Comparison of ENCODE assay signal across 32 mouse cellular contexts in genomic region chr8:80463450-80463917, GRCm38 (mm10). TPM values are rescaled to one million over a fixed set of nuclear protein-coding genes. Genes with fewer than 3 reads are reported as not detected.
A peak's percentile ranks its signal among the peaks of the same experiment; 100 is the strongest.
DNase-seq lines count a peak whose midpoint lies in the region; ATAC-seq and TF ChIP-seq lines count a peak whose summit lies in the region.
"Had no signal": no experiment of that assay in that cellular context is flagged by ENCODE, and none has a peak within 500 bp of the region (broad histone marks: within the 10 kb centered on the region; RNA-seq: fewer than 3 reads in every experiment).

No protein-coding gene starts in this region.

- H3K4me1 ChIP-seq in lung, postnatal 0 days (ENCODE audit: insufficient read depth, low read depth, low read length): no peaks in the 10 kb centered on the region
- H3K4me1 ChIP-seq in liver, postnatal 0 days (ENCODE audit: insufficient read depth): no peaks in the 10 kb centered on the region
- no peaks in the 10 kb centered on the region for H3K4me1 ChIP-seq in midbrain, postnatal 0 days (ENCODE audit: insufficient read depth, low read length)
- H3K4me1 ChIP-seq: embryonic facial prominence, embryonic 10.5 days; forebrain, embryonic 13.5 days; heart, embryonic 10.5 days; hindbrain, embryonic 12.5 days; intestine, embryonic 15.5 days; midbrain, embryonic 13.5 days; neural tube, embryonic 15.5 days had no signal

- no peaks in the 10 kb centered on the region for H3K27me3 ChIP-seq in lung, postnatal 0 days (replicated peaks; ENCODE audit: insufficient read depth, low read length)
- H3K27me3 ChIP-seq in liver, postnatal 0 days (ENCODE audit: insufficient read depth, low read length): no peaks in the 10 kb centered on the region
- H3K27me3 ChIP-seq in midbrain, postnatal 0 days (ENCODE audit: insufficient read depth, low read length): no peaks in the 10 kb centered on the region
- H3K27me3 ChIP-seq: embryonic facial prominence, embryonic 15.5 days; forebrain, embryonic 13.5 days; heart, embryonic 15.5 days; hindbrain, embryonic 12.5 days; intestine, embryonic 15.5 days; megakaryocyte, embryonic 14.5 days; midbrain, embryonic 13.5 days; neural tube, embryonic 15.5 days had no signal

- H3K4me3 ChIP-seq in lung, postnatal 0 days (ENCODE audit: low read depth, low read length): no peak overlapping the region
- no peak overlapping the region for H3K4me3 ChIP-seq in liver, postnatal 0 days (ENCODE audit: low read depth, low read length)
- H3K4me3 ChIP-seq in midbrain, postnatal 0 days (ENCODE audit: low read depth, low read length): no peak overlapping the region
- H3K4me3 ChIP-seq: embryonic facial prominence, embryonic 10.5 days; embryonic facial prominence, embryonic 15.5 days; forebrain, embryonic 13.5 days; heart, embryonic 10.5 days; heart, embryonic 15.5 days; hindbrain, embryonic 12.5 days; intestine, embryonic 15.5 days; midbrain, embryonic 13.5 days; neural tube, embryonic 15.5 days had no signal

- no peak for TF ChIP-seq CTCF in lung, postnatal 0 days (IDR thresholded peaks at IDR 0.05)
- no peak for TF ChIP-seq CTCF in liver, postnatal 0 days (IDR thresholded peaks at IDR 0.05; ENCODE audit: low read depth)
- no peak for TF ChIP-seq CTCF in midbrain, postnatal 0 days (IDR thresholded peaks at IDR 0.05)

- TF ChIP-seq EP300 in lung, postnatal 0 days (IDR thresholded peaks at IDR 0.05): no peak
- peak; percentile 34; the same call in 1 of the 2 replicates for TF ChIP-seq EP300 in liver, postnatal 0 days (IDR thresholded peaks at IDR 0.05; ENCODE audit: low read depth)

- intact Hi-C loops in left cerebral cortex, postnatal 25 days (cut with DNase I): no loop called here

- no peak overlapping the region for H3K9ac ChIP-seq in lung, postnatal 0 days (replicated peaks; ENCODE audit: low read depth)
- no peak overlapping the region for H3K9ac ChIP-seq in liver, postnatal 0 days (replicated peaks)
- H3K9ac ChIP-seq in midbrain, postnatal 0 days (replicated peaks; ENCODE audit: low read length, poor library complexity, severe bottlenecking): no peak overlapping the region
- H3K9ac ChIP-seq: embryonic facial prominence, embryonic 15.5 days; forebrain, embryonic 13.5 days; heart, embryonic 15.5 days; hindbrain, embryonic 12.5 days; intestine, embryonic 15.5 days; midbrain, embryonic 13.5 days; neural tube, embryonic 15.5 days had no signal

- WGBS in lung, postnatal 0 days: 20% methylated on average over 4 of the region's 4 CpGs
- 12% methylated on average over 4 of the region's 4 CpGs for WGBS in liver, postnatal 0 days (ENCODE audit: insufficient replicate concordance)
- 80% methylated on average over 4 of the region's 4 CpGs for WGBS in midbrain, postnatal 0 days

- ATAC-seq in lung, postnatal 0 days: 0 out of 2 replicates have a peak, but pooled peaks have one; percentile 32
- ATAC-seq in granulocyte monocyte progenitor cell, adult 5-6 weeks (replicated peaks; ENCODE audit: poor library complexity, severe bottlenecking): peak; percentile 93
- ATAC-seq in liver, postnatal 0 days: peak; percentile 51; the same call in 1 of the 2 replicates
- ATAC-seq in midbrain, postnatal 0 days (ENCODE audit: low FRiP score): no peak
- ATAC-seq: forebrain, embryonic 13.5 days; hindbrain, postnatal 0 days; intestine, embryonic 15.5 days; midbrain, embryonic 13.5 days had no signal

- no peaks in the 10 kb centered on the region for H3K9me3 ChIP-seq in lung, postnatal 0 days (ENCODE audit: low read length)
- H3K9me3 ChIP-seq in liver, postnatal 0 days (ENCODE audit: low read length): no peaks in the 10 kb centered on the region
- no peaks in the 10 kb centered on the region for H3K9me3 ChIP-seq in midbrain, postnatal 0 days (ENCODE audit: low read length)
- H3K9me3 ChIP-seq: embryonic facial prominence, embryonic 10.5 days; embryonic facial prominence, embryonic 15.5 days; forebrain, embryonic 13.5 days; heart, embryonic 10.5 days; heart, embryonic 15.5 days; hindbrain, embryonic 12.5 days; intestine, embryonic 15.5 days; megakaryocyte, embryonic 14.5 days; midbrain, embryonic 13.5 days; neural tube, embryonic 15.5 days had no signal

- peak; percentile 44 for DNase-seq in lung, postnatal 0 days (ENCODE audit: low spot score)
- DNase-seq in lung, postnatal 14 days: no peak
- DNase-seq in liver, postnatal 0 days: no peak
- DNase-seq in midbrain, postnatal 0 days (ENCODE audit: low spot score): no peak
- DNase-seq in left cerebral cortex, postnatal 25 days (ENCODE audit: low spot score in 2 of 2): no peak
- no peak for DNase-seq in MN1 (ENCODE audit: low spot score)
- DNase-seq: adrenal gland, postnatal 25 days; B cell, adult 2 months; cerebellum, adult 18-20 months; cerebellum, postnatal 10 days; gastrocnemius, postnatal 10 days; heart, adult 11 months; kidney, adult 2 months; layer of hippocampus, postnatal 36 days; retina, postnatal 1 day; right cerebral cortex, postnatal 25 days; thymus, postnatal 14 days had no signal

- H3K4me2 ChIP-seq in lung, postnatal 0 days (replicated peaks; ENCODE audit: low read depth, low read length): no peak overlapping the region
- H3K4me2 ChIP-seq in liver, postnatal 0 days (ENCODE audit: low read depth, low read length): no peak overlapping the region
- H3K4me2 ChIP-seq in midbrain, postnatal 0 days (ENCODE audit: low read depth, low read length, poor library complexity, severe bottlenecking): no peak overlapping the region
- H3K4me2 ChIP-seq: embryonic facial prominence, embryonic 15.5 days; forebrain, embryonic 13.5 days; heart, embryonic 15.5 days; hindbrain, embryonic 12.5 days; intestine, embryonic 15.5 days; midbrain, embryonic 13.5 days; neural tube, embryonic 15.5 days had no signal

- H3K27ac ChIP-seq in lung, postnatal 0 days (ENCODE audit: low read length): no peak overlapping the region
- no peak overlapping the region for H3K27ac ChIP-seq in liver, postnatal 0 days (ENCODE audit: low read depth)
- no peak overlapping the region for H3K27ac ChIP-seq in midbrain, postnatal 0 days (ENCODE audit: low read depth, low read length)
- H3K27ac ChIP-seq: embryonic facial prominence, embryonic 10.5 days; embryonic facial prominence, embryonic 15.5 days; forebrain, embryonic 13.5 days; heart, embryonic 10.5 days; heart, embryonic 15.5 days; hindbrain, embryonic 12.5 days; hindbrain, postnatal 0 days; intestine, embryonic 15.5 days; kidney, postnatal 0 days; midbrain, embryonic 13.5 days; neural tube, embryonic 15.5 days had no signal

- no peaks in the 10 kb centered on the region for H3K36me3 ChIP-seq in lung, postnatal 0 days (ENCODE audit: insufficient read depth, low read length)
- H3K36me3 ChIP-seq in liver, postnatal 0 days (replicated peaks; ENCODE audit: insufficient read depth, low read length): no peaks in the 10 kb centered on the region
- no peaks in the 10 kb centered on the region for H3K36me3 ChIP-seq in midbrain, postnatal 0 days (ENCODE audit: insufficient read depth, low read length)
- H3K36me3 ChIP-seq: embryonic facial prominence, embryonic 10.5 days; embryonic facial prominence, embryonic 15.5 days; heart, embryonic 10.5 days; heart, embryonic 15.5 days; hindbrain, embryonic 12.5 days; intestine, embryonic 15.5 days; midbrain, embryonic 13.5 days; neural tube, embryonic 15.5 days had no signal

RNA-seq across cellular contexts. Expression of gene Gypa, which starts 30.1 kb away (rescaled TPM):
- polyA plus RNA-seq in lung, postnatal 0 days (2015; fragmentation: Nextera tagmentation; extraction: Ambion mirVana): 10.0 and 11.0 TPM in 2 replicates
- total RNA-seq in granulocyte monocyte progenitor cell, adult 5-6 weeks (2014; fragmentation: Nextera tagmentation): not detected in 2 replicates
- total RNA-seq in granulocyte monocyte progenitor cell, adult 5-6 weeks (2017): 0.52 TPM in 1 of 2 replicates, not detected in the other
- 278 and 289 TPM in 2 replicates for polyA plus RNA-seq in liver, postnatal 0 days (2015; fragmentation: Nextera tagmentation; extraction: Ambion mirVana)
- 1.7 TPM in 1 of 2 replicates, not detected in the other for total RNA-seq in midbrain, postnatal 0 days (2014; rRNA removed)
- polyA plus RNA-seq in midbrain, postnatal 0 days (2015; fragmentation: Nextera tagmentation; extraction: Ambion mirVana): 0.32 and 0.37 TPM in 2 replicates
- total RNA-seq in left cerebral cortex, postnatal 25 days (2021): not detected
- polyA plus RNA-seq: large intestine, adult 2 months; liver, adult 2 months had no signal
